Mouse (Mus musculus) CH12.LX (cell line): ENCODE data around the gene Dab1.

Experiments
- CHD2 ChIP-seq: IDR thresholded peaks from 2 replicates; pipeline ENCODE4 v1.6.1; 2011; ENCODE audit warnings: low read length, improper control_type of control experiment
- CTCF ChIP-seq, 2 experiments: IDR thresholded peaks in 1 of 2; conservative IDR thresholded peaks in 1 of 2; 2 replicates each; pipeline ENCODE4 v1.5.1; 2011 to 2012; ENCODE audit warnings: low read depth in 2 of 2, low read length in 2 of 2, improper control_type of control experiment in 1 of 2, inconsistent platforms in 1 of 2, mild to moderate bottlenecking in 1 of 2, moderate library complexity in 1 of 2
- GABPA ChIP-seq: IDR thresholded peaks from 2 replicates; pipeline ENCODE4 v1.6.1; 2012; ENCODE audit warnings: low read depth, low read length, improper control_type of control experiment, inconsistent platforms; ENCODE audit not compliant: insufficient replicate concordance
- IRF4 ChIP-seq: IDR thresholded peaks from 2 replicates; pipeline ENCODE4 v1.6.1; 2014; ENCODE audit warnings: low read depth, mild to moderate bottlenecking, inconsistent platforms, low read length, improper control_type of control experiment
- MEF2A ChIP-seq: IDR thresholded peaks from 2 replicates; pipeline ENCODE4 v1.6.1; 2014; ENCODE audit warnings: low read depth, mild to moderate bottlenecking, inconsistent platforms, low read length, improper control_type of control experiment, borderline replicate concordance
- POLR2A ChIP-seq: IDR thresholded peaks from 2 replicates; pipeline ENCODE4 v1.6.1; 2011; ENCODE audit warnings: low read depth, mild to moderate bottlenecking, improper control_type of control experiment, low read length
- RCOR1 ChIP-seq: conservative IDR thresholded peaks from 2 replicates; pipeline ENCODE4 v1.6.1; 2012; ENCODE audit warnings: low read depth, mild to moderate bottlenecking, inconsistent platforms, low read length, improper control_type of control experiment
- SIN3A ChIP-seq: IDR thresholded peaks from 2 replicates; pipeline ENCODE4 v1.6.1; 2012; ENCODE audit warnings: low read length, improper control_type of control experiment, inconsistent platforms
- TCF12 ChIP-seq: IDR thresholded peaks from 2 replicates; pipeline ENCODE4 v1.6.1; 2014; ENCODE audit warnings: low read depth, mild to moderate bottlenecking, inconsistent platforms, low read length, improper control_type of control experiment
- UBTF ChIP-seq: IDR thresholded peaks from 2 replicates; pipeline ENCODE4 v1.6.1; 2012; ENCODE audit warnings: low read depth, mild to moderate bottlenecking, inconsistent platforms, low read length, improper control_type of control experiment, moderate library complexity
- ZKSCAN1 ChIP-seq: IDR thresholded peaks from 2 replicates; pipeline ENCODE4 v1.6.1; 2012; ENCODE audit warnings: low read depth, inconsistent platforms, low read length, improper control_type of control experiment, borderline replicate concordance

DNA sequence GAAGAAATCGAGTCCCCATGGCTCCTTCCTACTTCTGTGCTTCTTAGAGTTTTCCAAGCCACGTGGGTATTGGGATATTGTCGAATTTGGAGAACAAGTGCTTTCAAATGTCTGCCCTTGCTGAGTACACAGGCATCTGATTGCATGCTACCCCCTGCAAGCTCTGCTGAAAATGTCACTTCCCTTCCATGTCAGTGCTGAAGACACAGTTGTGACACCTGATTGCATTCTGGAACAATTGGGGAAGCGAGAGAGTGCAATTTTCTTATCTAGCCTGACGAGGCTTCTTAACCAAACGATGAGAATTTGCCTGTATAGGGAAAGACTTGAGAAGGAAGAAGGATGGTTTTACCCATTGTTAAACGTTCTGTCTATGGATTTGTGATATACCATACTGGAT lies 95.8 kb downstream of the Dab1 start:
- TF ChIP-seq CTCF (conservative IDR thresholded peaks at IDR 0.05 in 1 of 2, IDR thresholded peaks at IDR 0.05 in 1 of 2; ENCODE audit: low read depth in 2 of 2, low read length in 2 of 2) (no peak), TCF12 (no peak), POLR2A (no peak), ZKSCAN1 (no peak), CHD2 (no peak), SIN3A (no peak), RCOR1 (no peak), MEF2A (no peak), UBTF (no peak), GABPA (no peak), IRF4 (no peak)
